Mouse (Mus musculus): Measurements from ENCODE around the gene Tmpo. TPM values are rescaled to one million over a fixed set of nuclear protein-coding genes. Genes with fewer than 3 reads are reported as not detected.
A peak's percentile ranks its signal among the peaks of the same experiment; 100 is the strongest.
"Not testable (repeated sequence)": the region's sequence is repeated elsewhere in the genome, so short reads cannot be mapped to it uniquely, and the experiment has no call there.

Gene Tmpo
- polyA plus RNA-seq, 1 experiment from 2014 or later, result 101 TPM

DNA sequence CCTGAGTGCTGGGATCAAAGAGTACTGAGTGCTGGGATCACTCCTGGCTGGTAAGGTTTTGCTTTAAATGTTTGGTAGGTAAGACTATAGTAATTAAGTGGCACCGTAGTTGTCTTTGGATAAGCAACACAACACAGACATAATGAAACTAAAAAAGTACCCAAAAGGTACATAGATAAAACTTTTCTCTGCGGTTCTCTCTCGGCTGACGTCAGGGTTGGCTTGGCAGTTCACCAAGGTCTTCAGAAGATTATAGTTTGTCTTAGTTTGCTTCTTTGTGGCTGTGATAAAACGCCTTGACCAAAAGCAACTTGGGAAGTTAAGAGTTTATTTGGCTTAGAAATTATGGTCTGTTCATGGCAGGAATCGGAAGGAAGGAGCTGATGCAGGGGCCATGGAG is 8.4 kb upstream of the Tmpo start:
- Histone ChIP-seq H3K4me1 (ENCODE audit: control insufficient read depth, low read depth, low read length) (peaks cover 9% of the 10 kb centered on the region), H3K27ac (ENCODE audit: low read length) (no peak overlapping the region), H3K9me3 (replicated peaks; ENCODE audit: control insufficient read depth, low read length) (no peaks in the 10 kb centered on the region), H3K36me3 (ENCODE audit: control insufficient read depth, insufficient read depth) (no peaks in the 10 kb centered on the region), H3K9ac (ENCODE audit: low read depth, low read length) (no peak overlapping the region), H3K4me2 (ENCODE audit: low read depth, low read length) (no peak overlapping the region), H3K4me3 (ENCODE audit: low read depth, low read length) (no peak overlapping the region), H3K27me3 (ENCODE audit: control insufficient read depth, insufficient read depth, low read depth, low read length) (no peaks in the 10 kb centered on the region)
- ATAC-seq (ENCODE audit: low read depth), result no peak
- 64% methylated on average over 6 of the region's 6 CpGs for WGBS (ENCODE audit: insufficient replicate concordance)

DNA sequence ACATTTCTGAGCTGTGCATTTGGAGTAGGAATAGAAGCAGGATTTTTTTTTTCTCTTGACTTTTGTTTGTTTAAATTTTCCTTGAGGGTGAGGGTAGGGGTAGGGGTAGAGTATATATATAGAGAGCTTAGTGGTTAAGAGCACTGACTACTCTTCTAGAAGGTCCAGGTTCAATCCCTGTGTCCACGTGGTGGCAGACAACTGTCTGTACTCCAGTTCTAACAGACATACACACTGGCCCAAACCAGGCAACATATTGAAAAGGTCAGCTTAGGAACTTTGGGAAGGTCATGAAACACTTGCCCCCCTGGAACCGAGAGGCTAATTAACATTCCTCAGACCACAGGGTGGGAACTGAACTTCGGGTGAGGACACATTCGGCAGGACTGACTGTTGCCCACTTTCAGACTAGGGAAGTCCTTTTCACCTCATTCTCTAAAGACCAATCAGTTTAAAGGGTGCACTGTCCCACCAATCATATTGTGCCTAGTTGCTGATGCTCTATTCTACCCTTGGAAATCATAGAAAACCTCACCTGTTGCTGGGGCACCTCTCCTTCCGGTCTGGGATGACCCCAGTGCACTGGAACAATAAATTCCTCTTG is 7.7 kb upstream of the Tmpo start:
- Histone ChIP-seq H3K27me3 (ENCODE audit: control insufficient read depth, insufficient read depth, low read depth, low read length) (no peaks in the 10 kb centered on the region), H3K27ac (ENCODE audit: low read length) (no peak overlapping the region), H3K9ac (ENCODE audit: low read depth, low read length) (no peak overlapping the region), H3K9me3 (replicated peaks; ENCODE audit: control insufficient read depth, low read length) (no peaks in the 10 kb centered on the region), H3K36me3 (ENCODE audit: control insufficient read depth, insufficient read depth) (no peaks in the 10 kb centered on the region), H3K4me1 (ENCODE audit: control insufficient read depth, low read depth, low read length) (peaks cover 15% of the 10 kb centered on the region), H3K4me3 (ENCODE audit: low read depth, low read length) (no peak overlapping the region), H3K4me2 (ENCODE audit: low read depth, low read length) (no peak overlapping the region)
- no peak for ATAC-seq (ENCODE audit: low read depth)
- 67% methylated on average over 5 of the region's 5 CpGs for WGBS (ENCODE audit: insufficient replicate concordance)

DNA sequence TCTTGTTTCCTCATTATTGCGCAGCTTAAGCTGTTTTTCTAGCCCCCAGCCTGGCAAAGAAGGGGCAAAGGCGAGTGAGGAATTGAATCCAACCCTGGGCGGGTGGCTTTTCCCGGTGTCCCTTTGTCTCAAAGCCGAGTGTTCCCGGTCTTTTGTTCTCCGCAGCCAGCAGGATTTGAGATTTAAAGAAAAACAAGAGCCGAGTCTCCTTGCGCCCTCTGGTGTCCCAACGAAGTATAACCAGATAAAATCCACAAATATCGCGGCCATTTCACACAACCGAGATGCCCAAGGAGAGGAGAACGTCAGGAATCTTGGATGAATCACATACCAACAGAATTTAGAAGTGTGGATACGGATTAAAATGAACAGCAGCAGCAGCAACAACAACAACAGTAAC is 6.8 kb upstream of the Tmpo start:
- H3K4me1 ChIP-seq (ENCODE audit: control insufficient read depth, low read depth, low read length), result peaks cover 24% of the 10 kb centered on the region
- ATAC-seq (ENCODE audit: low read depth), result no peak
- no peaks in the 10 kb centered on the region for H3K9me3 ChIP-seq (replicated peaks; ENCODE audit: control insufficient read depth, low read length)
- under 1% methylated on average over 15 of the region's 15 CpGs for WGBS (ENCODE audit: insufficient replicate concordance)
- H3K27ac ChIP-seq (ENCODE audit: low read length), result no peak overlapping the region
- no peaks in the 10 kb centered on the region for H3K27me3 ChIP-seq (ENCODE audit: control insufficient read depth, insufficient read depth, low read depth, low read length)
- H3K36me3 ChIP-seq (ENCODE audit: control insufficient read depth, insufficient read depth), result no peaks in the 10 kb centered on the region
- peak overlapping the region; percentile 58 for H3K4me2 ChIP-seq (ENCODE audit: low read depth, low read length)
- peak overlapping the region; percentile 40 for H3K9ac ChIP-seq (ENCODE audit: low read depth, low read length)
- peak overlapping the region; percentile 52 for H3K4me3 ChIP-seq (ENCODE audit: low read depth, low read length)

DNA sequence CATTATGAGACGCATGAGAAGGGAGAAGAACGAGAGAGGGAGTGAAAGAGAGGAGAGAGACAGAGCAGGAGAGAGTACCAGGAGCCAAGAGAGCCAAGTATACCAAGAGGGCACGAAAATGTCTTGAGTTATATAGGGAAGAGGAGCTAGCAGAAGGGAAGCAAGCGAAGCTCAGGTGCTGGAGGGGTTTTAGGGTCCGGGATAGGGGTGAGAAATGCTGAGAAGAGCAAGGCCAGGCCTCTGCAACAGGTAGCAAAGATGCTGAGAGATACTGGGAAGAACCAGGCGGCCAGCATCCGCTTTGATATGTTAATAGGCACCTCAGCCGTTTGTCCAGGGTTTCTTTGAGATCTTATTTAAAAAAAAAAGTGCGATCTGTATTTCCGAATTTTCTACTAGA is 6.2 kb upstream of the Tmpo start:
- 25% methylated on average over 10 of the region's 10 CpGs for WGBS (ENCODE audit: insufficient replicate concordance)
- peaks cover 27% of the 10 kb centered on the region for H3K4me1 ChIP-seq (ENCODE audit: control insufficient read depth, low read depth, low read length)
- no peak overlapping the region for H3K27ac ChIP-seq (ENCODE audit: low read length)

DNA sequence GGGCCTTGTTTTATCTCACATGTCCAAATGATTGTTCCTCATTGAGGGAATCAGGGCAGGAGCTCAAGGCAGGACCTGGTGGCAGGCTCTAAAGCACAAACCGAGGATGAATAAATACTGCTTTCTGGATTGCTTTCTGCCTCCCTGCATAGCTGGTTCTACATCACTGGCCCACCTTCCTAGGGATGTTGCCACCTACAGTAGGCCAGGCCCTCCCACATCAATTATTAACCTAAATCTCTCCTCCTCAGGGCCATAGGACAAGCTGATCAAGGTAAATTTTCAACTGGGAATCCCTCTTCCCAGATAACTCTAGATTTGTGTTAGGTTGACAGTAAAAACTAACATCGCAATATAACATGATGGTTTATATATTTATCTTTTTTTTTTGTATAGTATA is 4.6 kb upstream of the Tmpo start:
- Histone ChIP-seq H3K27me3 (ENCODE audit: control insufficient read depth, insufficient read depth, low read depth, low read length) (no peaks in the 10 kb centered on the region), H3K36me3 (ENCODE audit: control insufficient read depth, insufficient read depth) (no peaks in the 10 kb centered on the region), H3K9me3 (replicated peaks; ENCODE audit: control insufficient read depth, low read length) (no peaks in the 10 kb centered on the region), H3K4me3 (ENCODE audit: low read depth, low read length) (no peak overlapping the region), H3K4me2 (ENCODE audit: low read depth, low read length) (no peak overlapping the region), H3K9ac (ENCODE audit: low read depth, low read length) (no peak overlapping the region), H3K4me1 (ENCODE audit: control insufficient read depth, low read depth, low read length) (peaks cover 31% of the 10 kb centered on the region), H3K27ac (ENCODE audit: low read length) (no peak overlapping the region)
- 72% methylated on average over 2 of the region's 2 CpGs for WGBS (ENCODE audit: insufficient replicate concordance)
- no peak for ATAC-seq (ENCODE audit: low read depth)

More for the DNA sequence above, 6.2 kb upstream of the Tmpo start:
- Histone ChIP-seq H3K9me3 (replicated peaks; ENCODE audit: control insufficient read depth, low read length) (no peaks in the 10 kb centered on the region), H3K9ac (ENCODE audit: low read depth, low read length) (peak overlapping the region; percentile 21), H3K4me2 (ENCODE audit: low read depth, low read length) (peak overlapping the region; percentile 58), H3K27me3 (ENCODE audit: control insufficient read depth, insufficient read depth, low read depth, low read length) (no peaks in the 10 kb centered on the region), H3K36me3 (ENCODE audit: control insufficient read depth, insufficient read depth) (no peaks in the 10 kb centered on the region), H3K4me3 (ENCODE audit: low read depth, low read length) (peak overlapping the region; percentile 52)
- no peak for ATAC-seq (ENCODE audit: low read depth)

DNA sequence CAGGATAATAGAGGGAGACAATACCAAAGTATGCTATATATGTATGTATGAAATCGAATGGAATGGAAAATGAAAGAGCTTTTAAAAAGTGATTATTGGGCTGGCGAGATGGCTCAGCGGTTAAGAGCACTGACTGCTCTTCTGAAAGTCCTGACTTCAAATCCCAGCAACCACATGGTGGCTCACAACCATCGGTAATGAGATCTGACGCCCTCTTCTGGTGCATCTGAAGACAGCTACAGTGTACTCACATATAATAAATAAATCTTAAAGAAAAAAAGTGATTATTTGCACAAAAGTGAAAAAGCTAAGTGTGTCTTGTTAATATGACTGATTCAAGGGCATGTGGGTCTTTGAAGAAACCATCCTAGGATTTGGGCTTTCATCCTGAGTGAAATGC is 3.8 kb upstream of the Tmpo start:
- not testable (repeated sequence) for H3K4me3 ChIP-seq (ENCODE audit: low read depth, low read length); H3K9ac ChIP-seq (ENCODE audit: low read depth, low read length); H3K27ac ChIP-seq (ENCODE audit: low read length)

DNA sequence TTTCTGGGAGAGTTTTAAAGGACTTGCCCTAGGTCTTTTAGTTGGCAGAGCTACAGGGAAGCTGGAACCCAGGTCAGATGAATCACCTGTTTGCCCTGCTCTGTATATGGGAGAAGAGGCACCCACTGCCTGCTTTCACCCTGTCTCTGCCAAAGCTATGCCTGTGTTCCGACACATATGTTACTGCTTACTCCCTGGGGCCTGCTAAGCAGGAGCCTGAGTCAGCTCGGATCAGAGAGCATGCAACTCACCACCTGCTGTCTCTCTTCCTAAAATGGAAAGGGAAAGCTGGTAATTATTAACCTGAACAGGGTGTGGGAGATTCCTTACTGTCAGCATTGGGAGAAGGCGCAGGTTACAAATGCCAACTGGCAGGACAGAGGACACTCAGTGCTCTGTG is 2.2 kb upstream of the Tmpo start:
- WGBS (ENCODE audit: insufficient replicate concordance), result 66% methylated on average over 3 of the region's 3 CpGs
- H3K36me3 ChIP-seq (ENCODE audit: control insufficient read depth, insufficient read depth), result no peaks in the 10 kb centered on the region
- no peaks in the 10 kb centered on the region for H3K9me3 ChIP-seq (replicated peaks; ENCODE audit: control insufficient read depth, low read length)
- peak overlapping the region; percentile 70 for H3K4me2 ChIP-seq (ENCODE audit: low read depth, low read length)
- H3K4me1 ChIP-seq (ENCODE audit: control insufficient read depth, low read depth, low read length), result peaks cover 43% of the 10 kb centered on the region
- H3K9ac ChIP-seq (ENCODE audit: low read depth, low read length), result peak overlapping the region; percentile 82
- H3K27me3 ChIP-seq (ENCODE audit: control insufficient read depth, insufficient read depth, low read depth, low read length), result no peaks in the 10 kb centered on the region
- ATAC-seq (ENCODE audit: low read depth), result peak; percentile 2; the same call in 1 of the 2 replicates
- H3K4me3 ChIP-seq (ENCODE audit: low read depth, low read length), result no peak overlapping the region; the same call in 1 of the 2 replicates
- H3K27ac ChIP-seq (ENCODE audit: low read length), result peak overlapping the region; percentile 100

More for the DNA sequence above, 3.8 kb upstream of the Tmpo start:
- WGBS (ENCODE audit: insufficient replicate concordance), result 47% methylated on average over 5 of the region's 5 CpGs
- H3K4me2 ChIP-seq (ENCODE audit: low read depth, low read length); H3K27me3 ChIP-seq (ENCODE audit: control insufficient read depth, insufficient read depth, low read depth, low read length); H3K9me3 ChIP-seq (replicated peaks; ENCODE audit: control insufficient read depth, low read length); ATAC-seq (ENCODE audit: low read depth); H3K36me3 ChIP-seq (ENCODE audit: control insufficient read depth, insufficient read depth): not testable (repeated sequence)
- peaks cover 39% of the 10 kb centered on the region for H3K4me1 ChIP-seq (ENCODE audit: control insufficient read depth, low read depth, low read length)

DNA sequence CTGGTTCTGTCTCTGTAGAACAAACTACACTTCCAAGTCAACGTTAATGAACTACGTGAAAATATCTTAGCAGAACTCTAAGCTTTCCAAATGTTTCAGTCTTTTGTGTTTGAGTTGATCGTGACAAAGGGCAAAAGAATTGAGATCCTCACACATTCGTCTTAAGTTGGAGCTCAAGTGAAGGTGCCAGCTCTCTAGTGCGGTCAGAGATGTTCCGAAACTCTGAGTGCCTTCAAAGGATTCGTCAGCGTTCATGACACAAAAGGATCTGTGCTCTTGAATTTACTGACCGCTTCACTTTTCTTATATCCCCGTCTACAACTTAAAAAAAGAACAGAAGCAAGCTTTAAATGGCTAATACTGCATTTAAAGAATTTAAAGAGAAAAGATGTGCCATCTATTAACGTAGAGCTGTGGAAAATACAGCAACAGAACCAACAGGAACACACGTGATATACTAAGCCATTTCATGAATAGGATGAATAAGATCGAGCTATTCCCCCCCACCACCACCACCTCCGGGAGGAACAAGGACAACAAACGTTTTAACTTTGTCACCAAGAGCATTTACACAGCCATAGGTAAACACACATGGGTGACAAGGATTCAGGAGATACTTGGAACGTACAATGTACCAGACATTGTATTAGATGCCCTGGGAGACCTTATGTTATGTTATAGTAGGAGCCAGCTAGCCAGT is 1.3 kb upstream of the Tmpo start:
- H3K9me3 ChIP-seq (replicated peaks; ENCODE audit: control insufficient read depth, low read length), result no peaks in the 10 kb centered on the region
- H3K4me1 ChIP-seq (ENCODE audit: control insufficient read depth, low read depth, low read length), result peaks cover 40% of the 10 kb centered on the region
- no peak for ATAC-seq (ENCODE audit: low read depth)
- peak overlapping the region; percentile 70 for H3K4me2 ChIP-seq (ENCODE audit: low read depth, low read length)
- peak overlapping the region; percentile 72 for H3K4me3 ChIP-seq (ENCODE audit: low read depth, low read length)
- H3K9ac ChIP-seq (ENCODE audit: low read depth, low read length), result peak overlapping the region; percentile 82
- peak overlapping the region; percentile 100 for H3K27ac ChIP-seq (ENCODE audit: low read length)
- 2% methylated on average over 16 of the region's 16 CpGs for WGBS (ENCODE audit: insufficient replicate concordance)
- no peaks in the 10 kb centered on the region for H3K27me3 ChIP-seq (ENCODE audit: control insufficient read depth, insufficient read depth, low read depth, low read length)
- H3K36me3 ChIP-seq (ENCODE audit: control insufficient read depth, insufficient read depth), result no peaks in the 10 kb centered on the region

All from liver, embryonic 16.5 days (tissue).